12 mouse cellular contexts compared by ENCODE assay signal in genomic region chr9:117031237-117031636, GRCm38 (mm10).
DNase-seq lines count a peak whose midpoint lies in the region; ATAC-seq and TF ChIP-seq lines count a peak whose summit lies in the region.
"Had no signal": no experiment of that assay in that cellular context is flagged by ENCODE, and none has a peak within 500 bp of the region (broad histone marks: within the 10 kb centered on the region; RNA-seq: fewer than 3 reads in every experiment).

No protein-coding gene starts in this region.

- TF ChIP-seq CTCF in gastrocnemius, adult 2 months (IDR thresholded peaks at IDR 0.05) = no peak
- no peak for TF ChIP-seq CTCF in kidney, adult 2 months (conservative IDR thresholded peaks at IDR 0.05; ENCODE audit: insufficient read depth, insufficient read length, low read depth, low read length)
- no peak for TF ChIP-seq CTCF in thymus, adult 2 months (IDR thresholded peaks at IDR 0.05; ENCODE audit: borderline replicate concordance, control insufficient read depth, extremely low read depth, insufficient read depth, low read length, poor library complexity)

- ATAC-seq in neural tube, embryonic 13.5 days (ENCODE audit: low read depth) = no peak
- ATAC-seq: forebrain, postnatal 0 days had no signal

- H3K9ac ChIP-seq in neural tube, embryonic 13.5 days = 0 out of 2 replicates have a peak overlapping the region, but pooled peaks have one; percentile 3
- H3K9ac ChIP-seq: forebrain, postnatal 0 days; liver, embryonic 13.5 days had no signal

- no peak for TF ChIP-seq POLR2A in kidney, adult 2 months (IDR thresholded peaks at IDR 0.05; ENCODE audit: low read depth, low read length)
- TF ChIP-seq POLR2A in thymus, adult 2 months (IDR thresholded peaks at IDR 0.05; ENCODE audit: control insufficient read depth, extremely low read depth, insufficient read depth, low read length, poor library complexity) = no peak

- no peak overlapping the region for H3K4me2 ChIP-seq in neural tube, embryonic 13.5 days
- H3K4me2 ChIP-seq: liver, embryonic 13.5 days had no signal

- peak overlapping the region; percentile 22; the same call in 1 of the 2 replicates for H3K4me3 ChIP-seq in gastrocnemius, adult 2 months
- no peak overlapping the region for H3K4me3 ChIP-seq in kidney, adult 2 months (ENCODE audit: insufficient read depth, low read depth, low read length)
- H3K4me3 ChIP-seq in neural tube, embryonic 13.5 days = no peak overlapping the region
- H3K4me3 ChIP-seq in thymus, adult 2 months (ENCODE audit: control insufficient read depth, insufficient read depth, low read length) = no peak overlapping the region
- H3K4me3 ChIP-seq: liver, embryonic 13.5 days had no signal

- H3K36me3 ChIP-seq in kidney, adult 2 months (ENCODE audit: control insufficient read depth, insufficient read depth, low read length) = no peaks in the 10 kb centered on the region
- no peaks in the 10 kb centered on the region for H3K36me3 ChIP-seq in neural tube, embryonic 13.5 days
- H3K36me3 ChIP-seq in thymus, adult 2 months (ENCODE audit: control insufficient read depth, insufficient read depth, low read length) = no peaks in the 10 kb centered on the region
- H3K36me3 ChIP-seq: liver, embryonic 13.5 days had no signal

- WGBS in kidney, adult 2 months = 38% methylated on average over 11 of the region's 11 CpGs
- 55% methylated on average over 11 of the region's 11 CpGs for WGBS in neural tube, embryonic 13.5 days
- WGBS in thymus, adult 2 months = 57% methylated on average over 11 of the region's 11 CpGs

- H3K27ac ChIP-seq in gastrocnemius, adult 2 months = peak overlapping the region; percentile 78
- 0 out of 2 replicates have a peak overlapping the region, but pooled peaks have one; percentile 12 for H3K27ac ChIP-seq in kidney, adult 2 months (ENCODE audit: insufficient read depth, low read depth, low read length)
- peak overlapping the region; percentile 74 for H3K27ac ChIP-seq in neural tube, embryonic 13.5 days (replicated peaks)
- no peak overlapping the region for H3K27ac ChIP-seq in thymus, adult 2 months (ENCODE audit: control insufficient read depth, insufficient read depth, low read length)
- H3K27ac ChIP-seq: liver, embryonic 13.5 days had no signal

- peaks cover 4% of the 10 kb centered on the region; the same call in 1 of the 2 replicates for H3K4me1 ChIP-seq in kidney, adult 2 months (ENCODE audit: control insufficient read depth, insufficient read depth, low read length)
- H3K4me1 ChIP-seq in neural tube, embryonic 13.5 days (replicated peaks) = peaks cover 14% of the 10 kb centered on the region
- no peaks in the 10 kb centered on the region for H3K4me1 ChIP-seq in thymus, adult 2 months (replicated peaks; ENCODE audit: control insufficient read depth, insufficient read depth, low read length)
- H3K4me1 ChIP-seq: liver, embryonic 13.5 days had no signal

- intact Hi-C loops in gastrocnemius, adult 2 months (cut with DNase I) = no loop called here

- no peaks in the 10 kb centered on the region for H3K27me3 ChIP-seq in kidney, adult 2 months (replicated peaks; ENCODE audit: control insufficient read depth, insufficient read depth, low read length)
- no peaks in the 10 kb centered on the region for H3K27me3 ChIP-seq in neural tube, embryonic 13.5 days
- H3K27me3 ChIP-seq in thymus, adult 2 months (ENCODE audit: control insufficient read depth, insufficient read depth, low read length) = no peaks in the 10 kb centered on the region
- H3K27me3 ChIP-seq: liver, embryonic 13.5 days had no signal

- H3K9me3 ChIP-seq in neural tube, embryonic 13.5 days = no peaks in the 10 kb centered on the region
- H3K9me3 ChIP-seq: liver, embryonic 13.5 days had no signal

- DNase-seq in gastrocnemius, adult 2 months = no peak
- DNase-seq in gastrocnemius, postnatal 25 days = no peak
- no peak for DNase-seq in kidney, adult 2 months
- no peak for DNase-seq in kidney, adult 9 months
- no peak for DNase-seq in neural tube, embryonic 10.5 days (ENCODE audit: extremely low spot score, low spot score)
- no peak for DNase-seq in thymus, adult 2 months
- DNase-seq in ovary, postnatal 36 days (ENCODE audit: low spot score) = no peak
- DNase-seq: cerebellum, adult 9-11 months; forebrain, postnatal 0 days; layer of hippocampus, adult 9-11 months; liver, embryonic 13.5 days had no signal
